Mouse (Mus musculus) C2C12 (cell line): Measurements from ENCODE around the gene Akap13.

Experiments used
- CEBPB ChIP-seq: IDR thresholded peaks from one replicate; pipeline ENCODE4 v1.6.1; 2011; ENCODE audit warnings: low read depth, mild to moderate bottlenecking, control low read depth, moderate library complexity
- CTCF ChIP-seq: IDR thresholded peaks from one replicate; pipeline ENCODE4 v1.5.1; 2011; ENCODE audit not compliant: control insufficient read depth, insufficient read depth, insufficient read length
- FOSL1 ChIP-seq: IDR thresholded peaks from one replicate; pipeline ENCODE4 v1.8.0; 2011; ENCODE audit warnings: mild to moderate bottlenecking, low read length; ENCODE audit not compliant: poor library complexity, insufficient read depth, severe bottlenecking
- MAX ChIP-seq: IDR thresholded peaks from one replicate; pipeline ENCODE4 v1.6.1; 2011; ENCODE audit warnings: mild to moderate bottlenecking, control low read depth
- MYOD1 ChIP-seq: IDR thresholded peaks from one replicate; pipeline ENCODE4 v1.6.1; 2011; ENCODE audit warnings: low read depth; ENCODE audit not compliant: control insufficient read depth, insufficient read length
- MYOG ChIP-seq: IDR thresholded peaks from one replicate; pipeline ENCODE4 v1.6.1; 2011; ENCODE audit not compliant: control insufficient read depth, insufficient read length; ENCODE audit errors: extremely low read depth
- USF1 ChIP-seq: IDR thresholded peaks from one replicate; pipeline ENCODE4 v1.6.1; 2011; ENCODE audit warnings: low read depth, mild to moderate bottlenecking, control low read depth, moderate library complexity

- TF ChIP-seq CTCF (no peak), FOSL1 (no peak), USF1 (no peak), MYOG (no peak), MYOD1 (no peak), MAX (no peak), CEBPB (no peak)
These were observed 295.9 kb downstream of the Akap13 start for GRCm38 (mm10) chr7:75751161-75751803.
